Mouse (Mus musculus) stomach, postnatal 0 days (tissue): ENCODE measurements at regions not wholly inside any gene's neighbourhood (a gene's known extent, or its start where the extent isn't known, plus 50 kb on each side); places are given as distances from the start of the nearest gene placed in this dataset.

Experiments
- ATAC-seq: fragments of 200-750 bp; cut with Nextera tagmentation; 2 replicates; pipeline ENCODE4 v1.8.0; 2017; ENCODE audit not compliant: low FRiP score, low TSS enrichment
- DNase-seq: peaks from one replicate; pipeline ENCODE4 v3.0.0-alpha.2; 2016; ENCODE audit warnings: low spot score
- H3K27ac ChIP-seq: fragments of 300-500 bp; sonication (generic); replicated peaks from 2 replicates; pipeline ENCODE4 v1.5.1; 2014; ENCODE audit warnings: mild to moderate bottlenecking, control low read depth
- H3K27me3 ChIP-seq: fragments of 300-500 bp; sonication (generic); 2 replicates; pipeline ENCODE4 v1.6.1; 2014; ENCODE audit warnings: low read length; ENCODE audit not compliant: control insufficient read depth, insufficient read depth
- H3K36me3 ChIP-seq: fragments of 300-500 bp; sonication (generic); 2 replicates; pipeline ENCODE4 v1.6.1; 2014; ENCODE audit warnings: low read length, mixed read lengths; ENCODE audit not compliant: control insufficient read depth, insufficient read depth
- H3K4me1 ChIP-seq: fragments of 300-500 bp; sonication (generic); replicated peaks from 2 replicates; pipeline ENCODE4 v1.6.1; 2014; ENCODE audit warnings: antibody characterized with exemption; ENCODE audit not compliant: control insufficient read depth, insufficient read depth
- H3K4me2 ChIP-seq: fragments of 300-500 bp; sonication (generic); replicated peaks from 2 replicates; pipeline ENCODE4 v1.6.1; 2014; ENCODE audit warnings: low read depth, mild to moderate bottlenecking, control low read depth, moderate library complexity
- H3K4me3 ChIP-seq: fragments of 300-500 bp; sonication (generic); 2 replicates; pipeline ENCODE4 v1.5.1; 2014; ENCODE audit warnings: low read depth, low read length, control low read depth
- H3K9ac ChIP-seq: fragments of 300-500 bp; sonication (generic); 2 replicates; pipeline ENCODE4 v1.6.1; 2014; ENCODE audit warnings: mild to moderate bottlenecking, low read length, control low read depth, mixed read lengths
- H3K9me3 ChIP-seq: fragments of 300-500 bp; sonication (generic); 2 replicates; pipeline ENCODE4 v1.6.1; 2016; ENCODE audit warnings: low read length; ENCODE audit not compliant: control insufficient read depth
- CTCF ChIP-seq: IDR thresholded peaks from 2 replicates; pipeline ENCODE4 v1.5.1; 2016; ENCODE audit warnings: antibody characterized with exemption, low read depth, mild to moderate bottlenecking, moderate library complexity
- EP300 ChIP-seq: optimal IDR thresholded peaks from 2 replicates; pipeline ENCODE3; 2016; ENCODE audit warnings: antibody characterized with exemption
- WGBS: fragments of 180-500 bp; shearing (Covaris S2); extraction: QIAGEN DNeasy Blood & Tissue Kit; methylation state at CpG from one replicate; pipeline ENCODE4 v1.1.7; 2014; 5-methylcytosine and 5-hydroxymethylcytosine counted together

- no peak for DNase-seq
- Histone ChIP-seq H3K27me3 (no peaks in the 10 kb centered on the region), H3K27ac (no peak overlapping the region), H3K36me3 (no peaks in the 10 kb centered on the region), H3K4me1 (no peaks in the 10 kb centered on the region), H3K9me3 (no peaks in the 10 kb centered on the region), H3K9ac (no peak overlapping the region), H3K4me2 (no peak overlapping the region), H3K4me3 (no peak overlapping the region)
- no peak for ATAC-seq
- 64% methylated on average over 4 of the region's 4 CpGs for WGBS
- TF ChIP-seq CTCF (no peak), EP300 (no peak)
Observed at GRCm38 (mm10) chr13:99787760-99788159, 113.1 kb downstream of the Cartpt start.

- no peaks in the 10 kb centered on the region for H3K27me3 ChIP-seq
- no peaks in the 10 kb centered on the region for H3K36me3 ChIP-seq
- H3K9ac ChIP-seq, result no peak overlapping the region
- DNase-seq (no peak), ATAC-seq (no peak)
- 84% methylated on average over 4 of the region's 4 CpGs for WGBS
- no peaks in the 10 kb centered on the region for H3K4me1 ChIP-seq
- H3K9me3 ChIP-seq, result no peaks in the 10 kb centered on the region
- H3K27ac ChIP-seq, result no peak overlapping the region
- H3K4me2 ChIP-seq, result no peak overlapping the region
- no peak overlapping the region for H3K4me3 ChIP-seq
- TF ChIP-seq CTCF (no peak), EP300 (no peak)
Observed at GRCm38 (mm10) chr13:99785427-99785826, 115.5 kb downstream of the Cartpt start.

- Histone ChIP-seq H3K4me3 (no peak overlapping the region), H3K4me1 (no peaks in the 10 kb centered on the region), H3K36me3 (no peaks in the 10 kb centered on the region), H3K9me3 (no peaks in the 10 kb centered on the region), H3K4me2 (no peak overlapping the region), H3K27ac (no peak overlapping the region), H3K27me3 (no peaks in the 10 kb centered on the region), H3K9ac (no peak overlapping the region)
- ATAC-seq, result no peak
- WGBS, result 77% methylated on average over 2 of the region's 2 CpGs
- DNase-seq, result no peak
- TF ChIP-seq EP300, result no peak
- TF ChIP-seq CTCF, result no peak
Observed at GRCm38 (mm10) chr13:99784314-99784713, 116.6 kb downstream of the Cartpt start.

- ATAC-seq (no peak), DNase-seq (no peak)
- Histone ChIP-seq H3K4me2 (no peak overlapping the region), H3K36me3 (no peaks in the 10 kb centered on the region), H3K27me3 (no peaks in the 10 kb centered on the region), H3K4me3 (no peak overlapping the region), H3K9ac (no peak overlapping the region), H3K4me1 (no peaks in the 10 kb centered on the region), H3K27ac (no peak overlapping the region), H3K9me3 (no peaks in the 10 kb centered on the region)
- 78% methylated on average over 15 of the region's 15 CpGs for WGBS
- no peak for TF ChIP-seq CTCF
- TF ChIP-seq EP300, result no peak
Observed at GRCm38 (mm10) chr13:99782883-99783721, 117.8 kb downstream of the Cartpt start.

- TF ChIP-seq CTCF (no peak), EP300 (no peak)
- WGBS, result 78% methylated on average over 4 of the region's 4 CpGs
- no peaks in the 10 kb centered on the region for H3K36me3 ChIP-seq
- no peak overlapping the region for H3K27ac ChIP-seq
- H3K4me3 ChIP-seq, result no peak overlapping the region
- H3K27me3 ChIP-seq, result no peaks in the 10 kb centered on the region
- ATAC-seq, result no peak
- no peaks in the 10 kb centered on the region for H3K4me1 ChIP-seq
- no peak overlapping the region for H3K4me2 ChIP-seq
- no peaks in the 10 kb centered on the region for H3K9me3 ChIP-seq
- DNase-seq, result no peak
- H3K9ac ChIP-seq, result no peak overlapping the region
Observed at GRCm38 (mm10) chr13:99781616-99782015, 119.3 kb downstream of the Cartpt start.

- H3K36me3 ChIP-seq, result no peaks in the 10 kb centered on the region
- H3K4me1 ChIP-seq, result no peaks in the 10 kb centered on the region
- no peaks in the 10 kb centered on the region for H3K27me3 ChIP-seq
- DNase-seq (no peak), ATAC-seq (no peak)
- no peak for TF ChIP-seq CTCF
- no peak for TF ChIP-seq EP300
- H3K4me3 ChIP-seq, result no peak overlapping the region
- H3K9me3 ChIP-seq, result no peaks in the 10 kb centered on the region
- 29% methylated on average over 16 of the region's 16 CpGs for WGBS
- no peak overlapping the region for H3K4me2 ChIP-seq
- H3K27ac ChIP-seq, result no peak overlapping the region
- H3K9ac ChIP-seq, result no peak overlapping the region
Observed at GRCm38 (mm10) chr13:99780751-99781460, 120.0 kb downstream of the Cartpt start.
